Mouse (Mus musculus) megakaryocyte, embryonic 14.5 days (primary cell): ENCODE measurements around the gene Tmco1.

Experiments
- FLI1 ChIP-seq: IDR thresholded peaks from 2 replicates; pipeline ENCODE4 v1.6.1; 2012; ENCODE audit warnings: low read length, inconsistent platforms, mixed read lengths
- GATA1 ChIP-seq: IDR thresholded peaks from 3 replicates; pipeline ENCODE4 v1.6.1; 2012; ENCODE audit warnings: mixed read lengths, low read length, inconsistent platforms, borderline replicate concordance

GRCm38 (mm10) chr1:167368018-167368417 lies 59.8 kb downstream of the Tmco1 start:
- TF ChIP-seq GATA1 = no peak
- TF ChIP-seq FLI1 = no peak
